Mouse (Mus musculus) hindbrain, postnatal 0 days (tissue): ENCODE results near the gene Ass1. TPM values are rescaled to one million over a fixed set of nuclear protein-coding genes. Genes with fewer than 3 reads are reported as not detected.

Experiments
- ATAC-seq: fragments of 200-750 bp; cut with Nextera tagmentation; 2 replicates; pipeline ENCODE4 v1.8.0; 2017; ENCODE audit warnings: mild to moderate bottlenecking, moderate TSS enrichment, moderate library complexity
- DNase-seq: peaks from one replicate; pipeline ENCODE4 v3.0.0-alpha.2; 2015; ENCODE audit warnings: low spot score
- H3K27ac ChIP-seq: fragments of 300-500 bp; sonication (generic); 2 replicates; pipeline ENCODE4 v1.5.1; 2014; ENCODE audit warnings: mild to moderate bottlenecking
- H3K27me3 ChIP-seq: fragments of 300-500 bp; sonication (generic); 2 replicates; pipeline ENCODE4 v1.6.1; 2014; ENCODE audit warnings: low read length, mixed read lengths; ENCODE audit not compliant: insufficient read depth
- H3K36me3 ChIP-seq: fragments of 300-500 bp; sonication (generic); 2 replicates; pipeline ENCODE4 v1.6.1; 2014; ENCODE audit warnings: low read length, mixed read lengths; ENCODE audit not compliant: insufficient read depth
- H3K4me1 ChIP-seq: fragments of 300-500 bp; sonication (generic); 2 replicates; pipeline ENCODE4 v1.6.1; 2014; ENCODE audit warnings: antibody characterized with exemption, low read length, mixed read lengths; ENCODE audit not compliant: insufficient read depth
- H3K4me2 ChIP-seq: fragments of 300-500 bp; sonication (generic); 2 replicates; pipeline ENCODE4 v1.6.1; 2014; ENCODE audit warnings: low read depth, mild to moderate bottlenecking, low read length, moderate library complexity, mixed read lengths
- H3K4me3 ChIP-seq: fragments of 300-500 bp; sonication (generic); 2 replicates; pipeline ENCODE4 v1.5.1; 2014; ENCODE audit warnings: low read length
- H3K9ac ChIP-seq: fragments of 300-500 bp; sonication (generic); replicated peaks from 2 replicates; pipeline ENCODE4 v1.6.1; 2014; ENCODE audit warnings: mild to moderate bottlenecking, low read length, moderate library complexity, mixed read lengths
- H3K9me3 ChIP-seq: fragments of 300-500 bp; sonication (generic); 2 replicates; pipeline ENCODE4 v1.6.1; 2016; ENCODE audit warnings: low read length, mixed read lengths
- CTCF ChIP-seq: IDR thresholded peaks from 2 replicates; pipeline ENCODE4 v1.5.1; 2016; ENCODE audit warnings: antibody characterized with exemption, control low read depth, low read depth
- WGBS: fragments of 180-500 bp; shearing (Covaris S2); extraction: QIAGEN DNeasy Blood & Tissue Kit; methylation state at CpG from one replicate; pipeline ENCODE4 v1.1.7; 2014; 5-methylcytosine and 5-hydroxymethylcytosine counted together
- polyA plus RNA-seq: library from polyadenylated mRNA; unstranded; fragments of >200 nt; fragmentation: Nextera tagmentation; extraction: Ambion mirVana; gene quantifications from 2 replicates; pipeline ENCODE4 v1.2.1, GENCODE M21; 2015
- total RNA-seq: library from RNA; depleted of rRNA; stranded (reverse); fragments of >200 nt; gene quantifications from 2 replicates; pipeline ENCODE4 v1.2.3, GENCODE M21; 2014

The Ass1 gene
- total and polyA plus RNA-seq, 2 experiments from 2014 or later: 29.0 to 33.3 TPM

- no peak overlapping the region for H3K4me3 ChIP-seq
- no peaks in the 10 kb centered on the region for H3K27me3 ChIP-seq
- DNase-seq: no peak
- no peak overlapping the region for H3K4me2 ChIP-seq
- WGBS: 64% methylated on average over 14 of the region's 14 CpGs
- TF ChIP-seq CTCF: no peak
- no peak for ATAC-seq
- H3K4me1 ChIP-seq: no peaks in the 10 kb centered on the region
- no peak overlapping the region for H3K9ac ChIP-seq
- H3K36me3 ChIP-seq: no peaks in the 10 kb centered on the region
- H3K27ac ChIP-seq: no peak overlapping the region
- no peaks in the 10 kb centered on the region for H3K9me3 ChIP-seq
Observed at GRCm38 (mm10) chr2:31437480-31438245, 32.3 kb upstream of the Ass1 start.

GRCm38 (mm10) chr2:31439576-31439975, 30.4 kb upstream of the Ass1 start:
- Histone ChIP-seq H3K4me1 (no peaks in the 10 kb centered on the region), H3K4me3 (no peak overlapping the region), H3K27ac (no peak overlapping the region), H3K9ac (no peak overlapping the region), H3K4me2 (no peak overlapping the region), H3K27me3 (no peaks in the 10 kb centered on the region), H3K36me3 (no peaks in the 10 kb centered on the region), H3K9me3 (no peaks in the 10 kb centered on the region)
- no peak for TF ChIP-seq CTCF
- WGBS: 74% methylated on average over 6 of the region's 6 CpGs
- ATAC-seq (no peak), DNase-seq (no peak)

DNA sequence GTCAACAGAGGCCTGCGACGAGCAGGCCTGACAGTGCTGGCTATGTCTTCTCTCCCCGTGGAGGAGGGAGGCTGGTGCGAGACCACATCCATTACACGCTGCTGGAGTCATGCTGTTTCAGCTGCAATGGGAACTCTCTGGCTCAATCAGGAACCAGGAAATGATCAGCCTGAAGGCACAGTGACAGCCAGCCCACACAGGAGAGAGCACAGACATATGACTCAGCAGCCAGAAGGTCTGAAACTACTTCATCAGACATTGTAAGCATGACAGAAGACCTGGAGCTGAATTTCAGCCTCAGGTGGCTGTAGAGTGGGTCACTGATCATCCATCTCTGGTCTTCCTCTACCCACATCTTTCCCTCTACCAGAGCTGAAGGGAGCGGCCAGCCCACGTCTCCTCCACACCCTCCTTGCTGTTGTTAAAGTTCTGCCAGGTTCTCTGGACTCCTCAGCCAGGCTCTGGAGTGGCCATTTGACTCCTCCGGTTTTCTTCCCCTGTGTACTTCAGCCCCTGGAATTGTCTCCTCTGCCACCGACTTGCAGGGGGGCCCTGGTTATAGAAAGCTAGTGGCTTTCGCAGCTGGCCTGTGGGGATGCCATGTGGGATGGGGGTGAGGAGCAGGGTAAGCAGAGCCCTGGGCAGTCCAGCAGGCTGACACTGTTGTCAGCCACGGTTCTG, 27.4 kb upstream of the Ass1 start:
- WGBS: 43% methylated on average over 11 of the region's 11 CpGs
- DNase-seq (peak; percentile 48), ATAC-seq (peak; percentile 81)
- no peak overlapping the region for H3K27ac ChIP-seq
- H3K9me3 ChIP-seq: no peaks in the 10 kb centered on the region
- TF ChIP-seq CTCF: no peak
- no peaks in the 10 kb centered on the region for H3K4me1 ChIP-seq
- H3K4me3 ChIP-seq: no peak overlapping the region
- H3K9ac ChIP-seq: no peak overlapping the region
- no peak overlapping the region for H3K4me2 ChIP-seq
- H3K36me3 ChIP-seq: no peaks in the 10 kb centered on the region
- H3K27me3 ChIP-seq: no peaks in the 10 kb centered on the region

GRCm38 (mm10) chr2:31446036-31446435, 24.0 kb upstream of the Ass1 start:
- TF ChIP-seq CTCF: no peak
- no peak overlapping the region for H3K27ac ChIP-seq
- H3K4me1 ChIP-seq: 0 out of 2 replicates have a peak, but pooled peaks cover 9% of the 10 kb centered on the region
- H3K9ac ChIP-seq: no peak overlapping the region
- no peaks in the 10 kb centered on the region for H3K9me3 ChIP-seq
- no peak for ATAC-seq
- no peak overlapping the region for H3K4me2 ChIP-seq
- DNase-seq: no peak
- no peaks in the 10 kb centered on the region for H3K36me3 ChIP-seq
- H3K4me3 ChIP-seq: no peak overlapping the region
- H3K27me3 ChIP-seq: 0 out of 2 replicates have a peak, but pooled peaks cover 2% of the 10 kb centered on the region
- 83% methylated on average over 4 of the region's 4 CpGs for WGBS

GRCm38 (mm10) chr2:31446456-31446855, 23.6 kb upstream of the Ass1 start:
- Histone ChIP-seq H3K4me3 (no peak overlapping the region), H3K4me1 (0 out of 2 replicates have a peak, but pooled peaks cover 9% of the 10 kb centered on the region), H3K27me3 (0 out of 2 replicates have a peak, but pooled peaks cover 4% of the 10 kb centered on the region), H3K36me3 (no peaks in the 10 kb centered on the region), H3K9ac (no peak overlapping the region), H3K4me2 (no peak overlapping the region), H3K9me3 (no peaks in the 10 kb centered on the region), H3K27ac (no peak overlapping the region)
- DNase-seq (no peak), ATAC-seq (no peak)
- WGBS: 63% methylated on average over 4 of the region's 4 CpGs
- TF ChIP-seq CTCF: no peak

DNA sequence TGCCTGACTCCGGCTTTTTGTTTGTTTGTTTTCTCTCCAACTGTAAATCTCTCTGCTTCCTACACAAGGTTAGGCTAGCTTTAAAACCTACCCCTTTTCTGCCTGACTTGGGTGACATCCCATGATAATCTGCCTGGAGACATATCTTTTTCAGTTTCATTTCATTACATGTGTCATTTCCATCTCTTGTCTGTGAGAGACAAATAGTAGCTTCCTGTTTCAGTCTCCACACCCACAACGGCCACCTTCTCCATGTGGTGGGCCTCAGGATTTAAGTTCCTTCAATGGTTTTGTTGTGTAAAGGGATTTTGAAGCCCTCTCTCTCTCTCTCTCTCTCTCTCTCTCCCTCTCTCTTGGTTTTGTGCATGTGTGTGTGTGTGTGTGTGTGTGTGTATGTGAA, 22.5 kb upstream of the Ass1 start:
- ATAC-seq: no peak
- Histone ChIP-seq H3K27ac (no peak overlapping the region), H3K4me2 (no peak overlapping the region), H3K27me3 (0 out of 2 replicates have a peak, but pooled peaks cover 4% of the 10 kb centered on the region), H3K36me3 (no peaks in the 10 kb centered on the region), H3K4me1 (0 out of 2 replicates have a peak, but pooled peaks cover 9% of the 10 kb centered on the region), H3K9me3 (no peaks in the 10 kb centered on the region), H3K9ac (no peak overlapping the region), H3K4me3 (no peak overlapping the region)
- no peak for TF ChIP-seq CTCF
- 80% methylated on average over 2 of the region's 2 CpGs for WGBS
- DNase-seq: no peak
